Mouse (Mus musculus): ENCODE data around the gene Ndufb2. TPM values are rescaled to one million over a fixed set of nuclear protein-coding genes. Genes with fewer than 3 reads are reported as not detected.

Gene Ndufb2
- 401 and 634 TPM in 2 replicates for polyA plus RNA-seq (2012; rRNA removed)

DNA sequence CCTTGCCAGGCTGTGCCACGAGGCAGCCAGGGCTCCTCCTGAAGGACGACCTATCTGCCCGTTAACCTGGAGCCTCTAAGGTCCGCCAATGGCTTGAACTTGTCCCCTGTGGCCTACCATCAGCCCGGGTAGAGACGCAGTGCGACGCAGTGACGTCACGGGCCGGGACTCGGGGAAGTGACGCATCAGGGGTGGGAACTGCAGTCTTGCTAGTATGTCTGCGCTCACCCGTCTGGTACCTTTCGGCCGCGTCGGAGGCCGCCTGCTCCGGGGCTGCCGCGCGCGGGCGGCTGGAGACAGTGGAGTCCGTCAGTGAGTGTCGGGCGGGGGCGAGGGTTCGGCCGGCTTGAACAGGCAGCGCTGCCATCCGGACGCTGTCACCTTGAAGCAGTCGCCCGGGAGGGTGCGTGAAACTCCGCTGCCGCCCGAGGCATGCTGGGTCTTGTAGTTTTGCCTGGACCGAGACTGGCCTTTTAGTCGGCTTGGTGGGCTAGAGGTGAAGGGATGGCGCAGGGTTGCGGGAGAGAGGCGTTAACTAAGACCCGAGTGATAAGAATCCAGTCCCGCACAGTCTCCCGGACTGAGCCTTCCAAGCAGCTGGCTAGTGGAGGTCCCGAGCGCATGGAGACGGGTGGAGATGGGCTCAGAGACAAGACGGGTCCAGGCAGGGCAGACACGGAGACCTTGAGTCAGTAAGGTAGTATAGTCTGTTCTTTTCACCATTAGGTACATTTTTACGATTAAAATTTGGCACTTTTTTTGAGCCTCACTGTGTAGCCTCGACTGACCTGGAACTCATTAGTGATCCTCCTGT lies at the start of gene Ndufb2:
TSS of gene Ndufb2 (plus strand) at position 174 of the 814 bp plus-strand sequence.

DNA sequence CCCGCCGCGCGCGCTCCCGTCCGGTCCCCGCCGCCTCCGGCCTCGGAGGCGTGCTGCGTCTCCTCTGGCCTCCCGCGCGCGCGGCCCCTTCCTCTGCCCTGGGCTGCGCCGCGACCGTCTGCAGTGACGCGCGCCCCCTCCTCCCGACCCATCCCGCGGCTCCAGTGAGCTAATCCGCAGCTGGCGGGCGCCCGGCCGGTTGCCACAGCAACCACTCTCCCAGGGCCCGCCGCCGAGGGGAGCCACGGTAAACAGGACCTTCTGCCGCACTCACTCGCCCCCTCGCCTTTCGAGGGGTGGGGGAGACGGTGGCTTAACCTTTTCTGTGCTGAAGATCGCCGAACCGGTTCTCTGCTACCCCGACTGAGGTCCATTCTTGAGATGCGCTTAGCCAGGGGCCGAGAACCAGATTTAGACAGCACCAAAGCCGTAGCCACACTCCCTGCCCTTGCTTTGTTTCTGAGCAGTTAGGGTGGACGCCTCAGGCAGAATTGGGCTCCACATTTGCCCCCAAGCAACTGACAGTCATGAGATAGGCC lies 34.6 kb upstream of the Ndufb2 start, which contains the start of gene Dennd2a:
TSS of gene Dennd2a (minus strand) at position 145 of the 539 bp plus-strand sequence.

DNA sequence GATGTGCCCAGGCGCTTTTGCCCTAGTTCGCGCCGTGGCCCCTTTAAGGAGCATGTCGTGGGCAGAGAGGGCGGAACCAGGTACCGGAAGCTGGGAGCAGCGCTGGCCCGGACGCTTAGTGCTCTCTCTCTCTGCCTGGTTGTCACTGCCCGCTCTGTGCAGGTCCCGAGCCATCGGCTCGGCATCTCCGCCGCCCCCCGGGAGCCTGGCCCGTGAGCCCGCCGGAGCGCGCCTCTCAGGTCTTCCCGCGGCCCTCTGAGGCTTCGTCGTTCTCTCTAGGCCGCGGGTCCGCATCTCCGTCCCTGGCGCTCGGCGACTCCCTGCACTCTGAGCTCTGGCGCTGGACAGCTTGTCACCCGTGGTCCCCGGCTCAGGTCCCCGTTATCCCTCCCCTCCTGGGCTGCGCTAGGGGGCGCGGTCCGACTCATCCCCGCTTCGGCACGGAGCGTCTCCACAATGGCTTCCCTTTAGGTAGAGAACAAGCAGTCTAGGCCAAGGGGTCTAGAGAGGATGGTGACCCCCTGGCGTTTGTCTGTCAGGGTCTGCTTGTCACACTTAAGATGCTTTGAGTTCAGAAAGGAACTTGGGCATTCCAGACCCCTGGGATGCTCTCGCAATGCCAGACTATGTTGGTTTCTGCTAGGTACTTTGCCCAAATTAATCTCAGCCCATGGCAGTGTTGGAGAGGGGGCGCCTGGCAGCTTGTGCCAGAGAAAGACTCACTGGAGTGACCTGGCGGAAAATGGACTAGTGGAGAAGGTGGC lies 18.4 kb upstream of the Ndufb2 start, which contains the start of gene Adck2:
TSS of gene Adck2 (plus strand) at position 83 of the 764 bp plus-strand sequence.

DNA sequence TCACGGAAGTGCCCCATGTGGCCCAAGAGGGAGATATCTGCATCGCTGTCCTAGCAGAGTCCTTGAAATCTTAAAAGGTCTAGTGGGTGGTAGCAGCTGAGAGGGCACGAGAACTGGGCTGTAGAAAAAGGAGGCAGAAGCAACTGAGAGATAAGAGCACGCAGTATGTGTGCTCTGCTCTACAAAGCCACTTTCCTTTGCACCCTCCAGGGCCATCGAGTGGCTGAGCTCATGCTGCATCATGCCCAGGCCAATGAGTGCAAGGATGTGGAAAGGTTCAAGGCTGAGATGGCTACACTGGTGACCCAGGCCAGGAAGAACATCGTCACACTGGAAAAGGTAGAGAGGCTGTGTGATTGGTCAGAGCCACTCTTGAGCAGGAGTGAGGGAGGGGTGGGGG lies 6.9 kb upstream of the Ndufb2 start, which contains the start of gene Gm42420:
TSS of gene Gm42420 (plus strand) at position 237 of the 400 bp plus-strand sequence.

Other genes with a start within 250 kb of the Ndufb2 start
- gene Slc37a3, start 214.9 kb upstream of the Ndufb2 start, polyA plus RNA-seq (2012; rRNA removed): 5.2 and 5.7 TPM in 2 replicates
- 0.37 and 0.58 TPM in 2 replicates for gene Rab19, start 211.4 kb upstream of the Ndufb2 start, polyA plus RNA-seq (2012; rRNA removed)
- 11.3 and 13.9 TPM in 2 replicates for gene Mkrn1, start 172.1 kb upstream of the Ndufb2 start, polyA plus RNA-seq (2012; rRNA removed)
- gene Dennd2a, start 34.7 kb upstream of the Ndufb2 start, polyA plus RNA-seq (2012; rRNA removed): 2.4 and 2.8 TPM in 2 replicates
- gene Adck2, start 18.7 kb upstream of the Ndufb2 start, polyA plus RNA-seq (2012; rRNA removed): 4.2 and 7.6 TPM in 2 replicates
- not detected in 2 replicates for gene Gm42420, start 6.8 kb upstream of the Ndufb2 start, polyA plus RNA-seq (2012; rRNA removed)
- 0.76 and 2.5 TPM in 2 replicates for gene Braf, start 132.9 kb downstream of the Ndufb2 start, polyA plus RNA-seq (2012; rRNA removed)
- 5.3 and 5.9 TPM in 2 replicates for gene Mrps33, start 218.4 kb downstream of the Ndufb2 start, polyA plus RNA-seq (2012; rRNA removed)

Data from stomach, adult 2 months (tissue).